In the genomic region with DNA sequence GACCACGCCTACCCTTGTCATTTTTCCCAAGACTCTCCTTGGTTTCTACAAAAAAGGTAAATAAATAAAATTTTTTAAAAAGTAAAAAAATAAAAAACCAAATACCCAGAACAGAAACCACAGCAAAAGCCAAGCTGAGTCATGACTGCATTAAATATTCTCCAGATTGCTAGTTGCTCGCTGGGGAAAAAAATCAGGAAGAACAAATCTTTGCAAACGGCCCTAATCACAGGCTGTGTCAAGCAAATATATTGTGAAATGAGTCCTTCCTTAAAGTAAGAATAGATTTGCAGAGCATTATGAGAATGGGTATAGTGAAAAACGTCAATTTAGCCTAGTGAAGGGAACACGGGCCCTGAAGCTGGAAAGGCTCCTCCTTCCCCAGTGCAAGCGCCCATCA, we compare ENCODE assay signal across 23 mouse cellular contexts.
DNase-seq lines count a peak whose midpoint lies in the region; ATAC-seq and TF ChIP-seq lines count a peak whose summit lies in the region.
"Had no signal": no experiment of that assay in that cellular context is flagged by ENCODE, and none has a peak within 500 bp of the region (broad histone marks: within the 10 kb centered on the region; RNA-seq: fewer than 3 reads in every experiment).

No protein-coding gene starts in this region.

- H3K4me3 ChIP-seq in embryonic facial prominence, embryonic 14.5 days (ENCODE audit: low read depth, low read length) = no peak overlapping the region
- H3K4me3 ChIP-seq in embryonic facial prominence, embryonic 10.5 days = no peak overlapping the region
- H3K4me3 ChIP-seq in bone marrow macrophage, adult 2 months (ENCODE audit: insufficient read depth, low read length) = peak overlapping the region; percentile 9; the same call in 1 of the 2 replicates
- no peak overlapping the region for H3K4me3 ChIP-seq in macrophage (ENCODE audit: inconsistent target)
- no peak overlapping the region for H3K4me3 ChIP-seq in intestine, postnatal 0 days (ENCODE audit: low read depth, low read length)
- H3K4me3 ChIP-seq: embryonic facial prominence, embryonic 13.5 days; erythroblast, embryonic 14.5 days; forebrain, embryonic 15.5 days; heart, embryonic 10.5 days; hindbrain, embryonic 13.5 days had no signal

- DNase-seq in embryonic facial prominence, embryonic 14.5 days (ENCODE audit: low spot score) = peak; percentile 17
- no peak for DNase-seq in embryonic facial prominence, embryonic 10.5 days (ENCODE audit: low spot score)
- DNase-seq in layer of hippocampus, adult 9-11 months = peak; percentile 12
- DNase-seq in layer of hippocampus, adult 8-10 months (ENCODE audit: low spot score in 2 of 2) = no peak
- no peak for DNase-seq in cerebellum, adult 9-10 months
- DNase-seq: adrenal gland, postnatal 25 days; cerebellum, adult 8-10 months; cerebellum, postnatal 25 days; gastrocnemius, postnatal 25 days; heart, adult 18-20 months; heart, postnatal 10 days; heart, postnatal 4 days had no signal

- no peak for ATAC-seq in embryonic facial prominence, embryonic 14.5 days (ENCODE audit: low read depth)
- ATAC-seq in intestine, postnatal 0 days = no peak
- ATAC-seq: activated CD4-positive, CD25-positive, alpha-beta regulatory T cell, adult 4 months; forebrain, embryonic 15.5 days; hindbrain, postnatal 0 days; Patski had no signal

- H3K9me3 ChIP-seq in embryonic facial prominence, embryonic 14.5 days (ENCODE audit: control insufficient read depth, low read length) = no peaks in the 10 kb centered on the region
- no peaks in the 10 kb centered on the region for H3K9me3 ChIP-seq in embryonic facial prominence, embryonic 10.5 days
- no peaks in the 10 kb centered on the region for H3K9me3 ChIP-seq in intestine, postnatal 0 days (ENCODE audit: control insufficient read depth)
- H3K9me3 ChIP-seq: embryonic facial prominence, embryonic 13.5 days; forebrain, embryonic 15.5 days; heart, embryonic 10.5 days; hindbrain, embryonic 13.5 days had no signal

- H3K27ac ChIP-seq in embryonic facial prominence, embryonic 14.5 days (replicated peaks; ENCODE audit: low read depth, low read length) = no peak overlapping the region
- no peak overlapping the region for H3K27ac ChIP-seq in embryonic facial prominence, embryonic 10.5 days (replicated peaks)
- peak overlapping the region; percentile 88 for H3K27ac ChIP-seq in bone marrow macrophage, adult 2 months (ENCODE audit: insufficient read depth, low read depth, low read length)
- H3K27ac ChIP-seq in macrophage = peak overlapping the region; percentile 27
- no peak overlapping the region for H3K27ac ChIP-seq in intestine, postnatal 0 days (ENCODE audit: low read depth, low read length)
- H3K27ac ChIP-seq: embryonic facial prominence, embryonic 13.5 days; forebrain, embryonic 15.5 days; heart, embryonic 10.5 days; hindbrain, embryonic 13.5 days; hindbrain, postnatal 0 days had no signal

- H3K4me1 ChIP-seq in embryonic facial prominence, embryonic 14.5 days (ENCODE audit: control insufficient read depth, insufficient read depth, low read length) = no peaks in the 10 kb centered on the region
- H3K4me1 ChIP-seq in embryonic facial prominence, embryonic 10.5 days = peaks cover 3% of the 10 kb centered on the region; the same call in 1 of the 2 replicates
- peaks cover 12% of the 10 kb centered on the region for H3K4me1 ChIP-seq in bone marrow macrophage, adult 2 months (ENCODE audit: control insufficient read depth, insufficient read depth, low read length)
- no peaks in the 10 kb centered on the region for H3K4me1 ChIP-seq in intestine, postnatal 0 days (replicated peaks; ENCODE audit: control insufficient read depth, insufficient read depth, low read length)
- H3K4me1 ChIP-seq: forebrain, embryonic 15.5 days; heart, embryonic 10.5 days; hindbrain, embryonic 13.5 days had no signal

- no peak overlapping the region for H3K9ac ChIP-seq in embryonic facial prominence, embryonic 14.5 days (ENCODE audit: low read depth, low read length)
- H3K9ac ChIP-seq in intestine, postnatal 0 days (ENCODE audit: low read depth, low read length) = no peak overlapping the region
- H3K9ac ChIP-seq: embryonic facial prominence, embryonic 13.5 days; forebrain, embryonic 15.5 days; hindbrain, embryonic 13.5 days had no signal

- H3K36me3 ChIP-seq in embryonic facial prominence, embryonic 14.5 days (ENCODE audit: control insufficient read depth, insufficient read depth, low read length) = no peaks in the 10 kb centered on the region
- H3K36me3 ChIP-seq in embryonic facial prominence, embryonic 10.5 days (replicated peaks) = no peaks in the 10 kb centered on the region
- H3K36me3 ChIP-seq in macrophage (ENCODE audit: inconsistent target) = no peaks in the 10 kb centered on the region
- no peaks in the 10 kb centered on the region for H3K36me3 ChIP-seq in intestine, postnatal 0 days (ENCODE audit: control insufficient read depth, insufficient read depth)
- H3K36me3 ChIP-seq: embryonic facial prominence, embryonic 13.5 days; forebrain, embryonic 15.5 days; heart, embryonic 10.5 days; hindbrain, embryonic 13.5 days had no signal

- H3K79me2 ChIP-seq in macrophage (ENCODE audit: inconsistent target) = no peaks in the 10 kb centered on the region

- WGBS in embryonic facial prominence, embryonic 14.5 days = 79% methylated on average over 6 of the region's 6 CpGs
- 87% methylated on average over 6 of the region's 6 CpGs for WGBS in embryonic facial prominence, embryonic 10.5 days
- WGBS in macrophage (ENCODE audit: missing documents) = 25% methylated on average over 6 of the region's 6 CpGs
- 84% methylated on average over 6 of the region's 6 CpGs for WGBS in intestine, postnatal 0 days

- TF ChIP-seq CTCF in bone marrow macrophage, adult 2 months (IDR thresholded peaks at IDR 0.05; ENCODE audit: low read depth, low read length) = no peak
- no peak for TF ChIP-seq CTCF in intestine, postnatal 0 days (IDR thresholded peaks at IDR 0.05; ENCODE audit: low read depth)

- H3K4me2 ChIP-seq in embryonic facial prominence, embryonic 14.5 days (ENCODE audit: low read depth, low read length) = no peak overlapping the region
- H3K4me2 ChIP-seq in intestine, postnatal 0 days (replicated peaks; ENCODE audit: low read depth) = no peak overlapping the region
- H3K4me2 ChIP-seq: embryonic facial prominence, embryonic 13.5 days; forebrain, embryonic 15.5 days; hindbrain, embryonic 13.5 days had no signal

- TF ChIP-seq POLR2A in bone marrow macrophage, adult 2 months (IDR thresholded peaks at IDR 0.05; ENCODE audit: borderline replicate concordance, low read depth, low read length) = no peak

- no peaks in the 10 kb centered on the region for H3K27me3 ChIP-seq in embryonic facial prominence, embryonic 14.5 days (replicated peaks; ENCODE audit: control insufficient read depth, insufficient read depth, low read length)
- no peaks in the 10 kb centered on the region for H3K27me3 ChIP-seq in embryonic facial prominence, embryonic 10.5 days (replicated peaks; ENCODE audit: low read depth, poor library complexity, severe bottlenecking)
- H3K27me3 ChIP-seq in intestine, postnatal 0 days (replicated peaks; ENCODE audit: control insufficient read depth, insufficient read depth, low read length) = no peaks in the 10 kb centered on the region
- H3K27me3 ChIP-seq: embryonic facial prominence, embryonic 13.5 days; forebrain, embryonic 15.5 days; hindbrain, embryonic 13.5 days; Patski had no signal

Comparison
In these comparisons a context has a peak if more than half of its experiments do, and no peak if none do; other contexts are left out.
1. DNase-seq: peak in embryonic facial prominence, embryonic 14.5 days (single experiment) and layer of hippocampus, adult 9-11 months (single experiment); none in embryonic facial prominence, embryonic 10.5 days (single experiment), layer of hippocampus, adult 8-10 months (0 of 2) and cerebellum, adult 9-10 months (single experiment).
2. H3K27ac ChIP-seq: peak in bone marrow macrophage, adult 2 months (single experiment) and macrophage (single experiment); none in embryonic facial prominence, embryonic 14.5 days (single experiment), embryonic facial prominence, embryonic 10.5 days (single experiment) and intestine, postnatal 0 days (single experiment).